Mouse (Mus musculus): ENCODE data around the gene Trmt112. TPM values are rescaled to one million over a fixed set of nuclear protein-coding genes. Genes with fewer than 3 reads are reported as not detected.
"Not testable (repeated sequence)": the region's sequence is repeated elsewhere in the genome, so short reads cannot be mapped to it uniquely, and the experiment has no call there.

Gene Trmt112
- polyA plus RNA-seq, 1 experiment = 74.9 TPM

- no peak overlapping the region for H3K4me3 ChIP-seq (ENCODE audit: insufficient read depth, low read length)
- peak overlapping the region; percentile 7; the same call in 1 of the 2 replicates for H3K27ac ChIP-seq (ENCODE audit: insufficient read depth, low read length)
- TF ChIP-seq CTCF (IDR thresholded peaks at IDR 0.05; ENCODE audit: borderline replicate concordance, insufficient read depth, low read length) (no peak), POLR2A (IDR thresholded peaks at IDR 0.05; ENCODE audit: low read depth, low read length) (no peak)
- H3K4me1 ChIP-seq (ENCODE audit: control insufficient read depth, insufficient read depth, low read length) = peaks cover 10% of the 10 kb centered on the region
These were observed 32.7 kb upstream of the Trmt112 start for GRCm38 (mm10) chr19:6876799-6877198.

DNA sequence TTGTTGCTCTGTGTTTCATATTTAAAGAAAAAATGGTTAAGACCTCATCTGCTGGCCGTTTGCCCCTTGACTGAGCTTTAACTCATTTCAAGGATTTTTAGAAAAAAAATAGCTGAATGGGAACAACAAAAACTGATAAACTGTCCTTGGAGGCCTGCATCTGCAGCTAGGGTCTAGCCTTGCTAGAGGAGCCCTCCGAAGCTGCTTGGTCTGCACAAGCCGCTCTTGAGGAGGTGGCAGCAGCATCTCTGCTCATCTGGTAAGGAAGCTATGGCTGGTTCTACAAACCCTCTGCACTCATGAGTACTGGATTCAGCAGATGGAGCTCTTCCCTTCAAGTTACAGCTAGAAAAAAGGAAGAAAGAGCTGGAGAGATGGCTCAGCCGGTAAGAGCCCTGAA is 31.5 kb upstream of the Trmt112 start:
- H3K4me1 ChIP-seq (ENCODE audit: control insufficient read depth, insufficient read depth, low read length) = peaks cover 10% of the 10 kb centered on the region
- H3K27ac ChIP-seq (ENCODE audit: insufficient read depth, low read length) = no peak overlapping the region
- H3K4me3 ChIP-seq (ENCODE audit: insufficient read depth, low read length) = no peak overlapping the region
- no peak for TF ChIP-seq CTCF (IDR thresholded peaks at IDR 0.05; ENCODE audit: borderline replicate concordance, insufficient read depth, low read length)
- no peak for TF ChIP-seq POLR2A (IDR thresholded peaks at IDR 0.05; ENCODE audit: low read depth, low read length)

DNA sequence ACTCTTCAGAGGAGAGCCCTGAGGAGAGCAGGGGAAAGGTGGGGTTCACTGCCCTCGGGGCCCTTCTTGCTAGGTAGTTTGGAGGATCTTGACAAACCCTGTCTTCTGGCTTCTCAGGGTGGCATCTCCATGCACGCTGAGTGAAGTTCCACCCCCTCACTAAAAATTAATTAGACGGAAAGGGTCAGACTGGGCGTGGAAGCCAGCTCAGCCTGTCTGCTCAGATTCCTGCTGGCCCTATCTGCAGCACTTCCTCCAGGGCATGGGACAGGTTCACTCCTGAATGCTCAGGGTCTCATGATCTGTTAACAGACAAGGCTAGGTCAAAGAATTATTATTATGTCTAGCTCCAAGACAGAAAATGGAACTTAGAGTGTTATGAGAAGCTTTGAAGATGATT is 17.0 kb upstream of the Trmt112 start:
- no peak overlapping the region for H3K4me3 ChIP-seq (ENCODE audit: insufficient read depth, low read length)
- TF ChIP-seq POLR2A (IDR thresholded peaks at IDR 0.05; ENCODE audit: low read depth, low read length) = no peak
- TF ChIP-seq CTCF (IDR thresholded peaks at IDR 0.05; ENCODE audit: borderline replicate concordance, insufficient read depth, low read length) = no peak
- H3K27ac ChIP-seq (ENCODE audit: insufficient read depth, low read length) = no peak overlapping the region
- no peaks in the 10 kb centered on the region for H3K4me1 ChIP-seq (ENCODE audit: control insufficient read depth, insufficient read depth, low read length)

DNA sequence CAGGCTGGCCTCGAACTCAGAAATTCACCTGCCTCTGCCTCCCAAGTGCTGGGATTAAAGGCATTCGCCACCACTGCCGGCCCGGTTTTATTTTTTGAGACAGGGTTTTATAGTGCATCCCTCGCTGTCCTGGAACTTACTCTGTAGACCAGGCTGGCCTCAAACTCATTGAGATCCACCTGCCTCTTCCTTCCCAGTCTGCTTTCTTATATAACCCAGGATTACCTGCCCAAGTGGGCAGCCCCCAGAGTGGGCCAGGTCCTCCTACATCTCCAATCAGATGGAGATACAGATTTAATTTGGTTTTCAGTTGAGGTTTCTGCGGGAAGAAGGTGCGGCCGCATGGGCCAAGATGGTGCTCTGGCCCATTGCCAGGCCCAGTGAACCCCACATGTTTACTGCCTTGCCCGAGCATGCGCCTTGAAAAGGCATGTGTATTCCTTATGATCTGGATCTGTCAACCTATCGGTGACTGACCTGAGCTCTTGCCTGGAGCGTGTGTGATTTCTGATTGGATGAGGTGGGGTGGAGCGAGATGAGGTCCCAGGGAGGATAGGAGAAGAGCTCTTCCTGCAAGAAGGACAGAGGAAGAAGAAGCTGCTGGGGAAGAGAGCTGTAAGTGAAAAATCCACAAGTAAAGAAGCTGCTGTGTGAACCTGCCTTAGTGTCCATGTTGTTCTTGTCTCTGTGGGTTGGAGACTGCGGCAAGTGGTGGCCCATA is 15.6 kb upstream of the Trmt112 start:
- Histone ChIP-seq H3K27ac (ENCODE audit: insufficient read depth, low read length) (no peak overlapping the region), H3K4me3 (ENCODE audit: insufficient read depth, low read length) (no peak overlapping the region), H3K4me1 (ENCODE audit: control insufficient read depth, insufficient read depth, low read length) (no peaks in the 10 kb centered on the region)
- no peak for TF ChIP-seq POLR2A (IDR thresholded peaks at IDR 0.05; ENCODE audit: low read depth, low read length)
- TF ChIP-seq CTCF (IDR thresholded peaks at IDR 0.05; ENCODE audit: borderline replicate concordance, insufficient read depth, low read length) = no peak

DNA sequence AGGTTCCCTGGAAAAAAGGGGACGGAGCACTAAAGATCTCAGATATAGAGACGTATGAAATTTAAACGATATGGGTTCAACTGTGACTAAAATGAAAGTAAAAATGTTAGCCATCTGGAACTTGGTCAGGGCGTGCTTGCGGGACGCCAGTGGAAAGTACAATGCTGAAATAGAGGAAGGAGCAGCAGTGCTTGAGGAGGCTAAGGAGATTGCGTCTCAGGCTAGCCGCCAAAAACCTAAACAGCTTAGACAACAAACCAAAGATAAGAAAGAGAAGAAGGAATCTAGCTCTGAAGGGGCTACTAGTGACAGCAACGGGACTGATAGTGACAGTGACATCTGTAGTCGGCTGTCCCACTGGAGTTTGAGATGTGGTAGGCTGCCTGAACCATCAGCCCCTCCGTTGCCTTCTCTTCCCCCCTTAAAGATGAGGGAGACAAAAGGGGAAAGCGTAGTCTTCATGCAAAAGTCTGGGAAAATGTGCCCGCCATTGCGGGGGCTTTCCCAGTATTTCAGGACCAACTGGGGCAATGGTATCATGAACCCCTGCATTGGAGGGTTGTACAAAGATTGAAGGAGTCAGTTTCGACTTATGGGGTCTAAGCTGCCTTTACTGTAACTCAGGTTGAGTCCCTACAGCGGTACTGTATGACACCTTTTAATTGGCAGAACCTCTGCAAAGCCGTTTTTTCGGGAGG is 13.7 kb upstream of the Trmt112 start:
- not testable (repeated sequence) for H3K4me3 ChIP-seq (ENCODE audit: insufficient read depth, low read length); H3K27ac ChIP-seq (ENCODE audit: insufficient read depth, low read length); H3K4me1 ChIP-seq (ENCODE audit: control insufficient read depth, insufficient read depth, low read length)

DNA sequence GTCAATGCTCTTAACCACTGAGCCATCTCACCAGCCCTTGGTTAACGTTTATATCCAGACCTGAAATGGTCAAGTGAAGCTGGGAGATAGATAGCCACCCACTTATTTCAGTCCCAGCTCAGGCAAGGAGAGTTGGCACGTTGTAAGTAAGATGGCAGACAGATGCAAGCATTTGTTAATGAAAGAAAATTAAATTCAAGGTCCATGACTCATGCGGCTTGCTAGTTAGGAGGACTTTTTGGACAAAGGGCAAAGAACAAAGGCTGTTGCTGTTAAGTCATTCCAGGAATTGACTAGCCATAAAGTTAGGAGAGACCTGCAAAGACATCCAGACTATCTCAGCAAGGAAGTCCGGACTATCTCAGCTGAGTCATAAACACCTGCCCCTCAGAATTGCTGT is 9.9 kb upstream of the Trmt112 start:
- TF ChIP-seq POLR2A (IDR thresholded peaks at IDR 0.05; ENCODE audit: low read depth, low read length) (no peak), CTCF (IDR thresholded peaks at IDR 0.05; ENCODE audit: borderline replicate concordance, insufficient read depth, low read length) (no peak)
- no peak overlapping the region for H3K4me3 ChIP-seq (ENCODE audit: insufficient read depth, low read length)
- H3K27ac ChIP-seq (ENCODE audit: insufficient read depth, low read length) = no peak overlapping the region
- H3K4me1 ChIP-seq (ENCODE audit: control insufficient read depth, insufficient read depth, low read length) = no peaks in the 10 kb centered on the region

GRCm38 (mm10) chr19:6903031-6903430 is 6.5 kb upstream of the Trmt112 start:
- Histone ChIP-seq H3K27ac (ENCODE audit: insufficient read depth, low read length) (no peak overlapping the region), H3K4me1 (ENCODE audit: control insufficient read depth, insufficient read depth, low read length) (no peaks in the 10 kb centered on the region), H3K4me3 (ENCODE audit: insufficient read depth, low read length) (no peak overlapping the region)
- TF ChIP-seq CTCF (IDR thresholded peaks at IDR 0.05; ENCODE audit: borderline replicate concordance, insufficient read depth, low read length) (no peak), POLR2A (IDR thresholded peaks at IDR 0.05; ENCODE audit: low read depth, low read length) (no peak)

DNA sequence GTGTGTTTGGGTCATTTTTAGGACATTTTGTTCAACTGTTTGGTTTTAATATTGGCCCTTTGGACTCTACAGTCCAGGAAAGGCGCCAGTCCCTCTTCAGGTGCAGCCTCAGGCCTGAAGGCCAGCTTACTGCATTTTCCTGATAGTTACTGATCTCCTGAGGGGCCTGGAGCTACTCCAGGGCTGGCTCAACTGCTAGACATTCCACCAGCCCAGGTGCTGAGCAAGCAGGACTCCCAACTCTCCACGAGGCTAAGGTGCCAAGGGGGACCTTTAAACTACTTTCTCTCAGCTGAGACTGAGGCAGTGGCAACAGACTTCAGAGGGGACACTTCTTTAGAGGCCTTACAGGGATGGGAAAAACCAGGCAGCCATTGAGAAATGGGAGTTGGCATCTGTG is 4.7 kb upstream of the Trmt112 start:
- H3K27ac ChIP-seq (ENCODE audit: insufficient read depth, low read length) = no peak overlapping the region
- no peak overlapping the region for H3K4me3 ChIP-seq (ENCODE audit: insufficient read depth, low read length)
- TF ChIP-seq CTCF (IDR thresholded peaks at IDR 0.05; ENCODE audit: borderline replicate concordance, insufficient read depth, low read length) (no peak), POLR2A (IDR thresholded peaks at IDR 0.05; ENCODE audit: low read depth, low read length) (no peak)
- H3K4me1 ChIP-seq (ENCODE audit: control insufficient read depth, insufficient read depth, low read length) = no peaks in the 10 kb centered on the region

DNA sequence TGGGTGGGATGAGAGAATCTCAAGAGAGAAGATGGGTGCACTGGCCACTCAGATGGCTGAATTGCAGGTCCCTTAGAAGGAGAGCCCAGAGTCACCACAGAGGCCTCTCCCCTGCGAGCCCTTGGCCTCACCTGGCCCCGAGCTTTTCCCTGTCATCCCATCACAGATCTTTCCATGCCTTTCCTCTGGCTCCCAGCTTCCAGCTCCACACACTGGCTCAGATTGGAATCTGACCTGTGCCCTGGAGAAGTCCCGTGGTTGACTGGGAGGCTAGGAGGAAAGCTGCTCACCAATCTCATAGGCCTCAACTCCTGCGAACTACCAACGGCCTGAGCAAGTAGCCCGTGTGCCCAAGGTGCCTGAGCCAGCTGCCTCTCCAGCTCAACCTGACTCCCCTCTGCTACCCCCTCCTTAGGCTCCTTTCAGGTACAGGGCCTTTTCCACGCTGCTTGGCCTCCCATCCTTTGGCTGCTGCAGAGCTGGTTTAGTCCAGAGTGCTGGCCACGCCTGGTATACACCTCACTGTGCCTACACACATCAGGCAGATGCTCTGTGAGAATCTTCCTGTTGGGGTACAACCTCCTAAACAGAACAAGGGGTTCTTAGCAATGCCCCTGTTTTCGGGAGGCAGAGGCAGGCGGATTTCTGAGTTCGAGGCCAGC is 3.9 kb upstream of the Trmt112 start:
- Histone ChIP-seq H3K27ac (ENCODE audit: insufficient read depth, low read length) (no peak overlapping the region), H3K4me1 (ENCODE audit: control insufficient read depth, insufficient read depth, low read length) (no peaks in the 10 kb centered on the region), H3K4me3 (ENCODE audit: insufficient read depth, low read length) (no peak overlapping the region)
- no peak for TF ChIP-seq POLR2A (IDR thresholded peaks at IDR 0.05; ENCODE audit: low read depth, low read length)
- TF ChIP-seq CTCF (IDR thresholded peaks at IDR 0.05; ENCODE audit: borderline replicate concordance, insufficient read depth, low read length) = no peak

- Histone ChIP-seq H3K4me3 (ENCODE audit: insufficient read depth, low read length) (no peak overlapping the region), H3K4me1 (ENCODE audit: control insufficient read depth, insufficient read depth, low read length) (no peaks in the 10 kb centered on the region; the same call in 1 of the 2 replicates), H3K27ac (ENCODE audit: insufficient read depth, low read length) (no peak overlapping the region)
- no peak for TF ChIP-seq CTCF (IDR thresholded peaks at IDR 0.05; ENCODE audit: borderline replicate concordance, insufficient read depth, low read length)
- TF ChIP-seq POLR2A (IDR thresholded peaks at IDR 0.05; ENCODE audit: low read depth, low read length) = no peak
These were observed 3.3 kb upstream of the Trmt112 start for GRCm38 (mm10) chr19:6906199-6906598.

Data from embryonic fibroblast, embryonic 13.5 days (primary cell).